Mouse (Mus musculus) Patski (cell line): Measurements from ENCODE around the gene Ripor1. TPM values are rescaled to one million over a fixed set of nuclear protein-coding genes. Genes with fewer than 3 reads are reported as not detected.

Experiments
- ATAC-seq: fragments of 100-300 bp; one replicate; pipeline ENCODE4 v1.8.0; 2021
- CTCF ChIA-PET: fragments of 350-600 bp; sonication (Branson Sonifier 250); formaldehyde crosslinking; loops from one replicate; lab custom pipeline; 2022; ENCODE audit warnings: inconsistent platforms; lab: Charles Lee
- POLR2A ChIA-PET: fragments of 350-600 bp; sonication (Branson Sonifier 250); formaldehyde crosslinking; loops from one replicate; lab custom pipeline; 2022; ENCODE audit warnings: antibody characterized with exemption, inconsistent platforms; lab: Charles Lee
- DNase-seq: peaks from one replicate; pipeline ENCODE4 v3.0.0-alpha.2; 2011; ENCODE audit warnings: low read depth, low spot score
- H3K27me3 ChIP-seq: fragments of 371-371 bp; one replicate; pipeline ENCODE4 v1.5.1; 2021
- CTCF ChIP-seq: fragments of 100-300 bp; IDR thresholded peaks from one replicate; pipeline ENCODE4 v1.5.1; 2021
- in situ Hi-C: fragments of 300-500 bp; cut with MboI; formaldehyde crosslinking; loops from 3 replicates; pipeline ENCODE4 v1.11.1; 2018; ENCODE audit warnings: low pct_unique_long_range_greater_than_20kb, mixed read lengths
- polyA plus RNA-seq: library from polyadenylated mRNA; unstranded; gene quantifications from one replicate; pipeline ENCODE4 v1.2.3, GENCODE M21; 2021

Gene Ripor1
- polyA plus RNA-seq, 1 experiment from 2014 or later, result 84.2 TPM

- in situ Hi-C loops, result no loop called here
- peak; percentile 18 for ATAC-seq
- DNase-seq, result no peak
- no peak for TF ChIP-seq CTCF
- ChIA-PET CTCF (interaction anchor here (0.9 to 4.9 kb wide), 6 partner anchors 9 to 30 kb away, joined by 3 to 25 read pairs (median 6); no protein-coding TSS in a partner anchor), POLR2A (interaction anchor here (0.9 to 2.2 kb wide), 4 partner anchors 9 to 95 kb away, joined by 3 to 10 read pairs (median 6); partner anchors contain the start of genes Acd and Pard6a)
- H3K27me3 ChIP-seq, result no peaks in the 10 kb centered on the region
Observed at GRCm38 (mm10) chr8:105605491-105606188, 585 bp downstream of the Ripor1 start.

GRCm38 (mm10) chr8:105606189-105607023 is 1.4 kb downstream of the Ripor1 start:
- DNase-seq (no peak), ATAC-seq (peak; percentile 68)
- no peak for TF ChIP-seq CTCF
- in situ Hi-C loops, result no loop called here
- ChIA-PET CTCF (interaction anchor here (0.7 to 4.9 kb wide), 8 partner anchors 10 to 40 kb away, joined by 3 to 25 read pairs (median 6); no protein-coding TSS in a partner anchor), POLR2A (interaction anchor here (0.9 to 2.2 kb wide), 6 partner anchors 10 to 94 kb away, joined by 3 to 10 read pairs (median 5); partner anchors contain the start of genes Acd and Pard6a)
- H3K27me3 ChIP-seq, result no peaks in the 10 kb centered on the region

- ChIA-PET CTCF (interaction anchor here (0.7 to 4.9 kb wide), 7 partner anchors 9 to 41 kb away, joined by 3 to 25 read pairs (median 4); no protein-coding TSS in a partner anchor), POLR2A (interaction anchor here (0.6 to 2.0 kb wide), 5 partner anchors 10 to 94 kb away, joined by 3 to 8 read pairs (median 5); partner anchors contain the start of genes Acd and Pard6a)
- ATAC-seq, result no peak
- DNase-seq, result no peak
- no peak for TF ChIP-seq CTCF
- H3K27me3 ChIP-seq, result no peaks in the 10 kb centered on the region
- in situ Hi-C loops, result no loop called here
Observed at GRCm38 (mm10) chr8:105607062-105607461, 2.0 kb downstream of the Ripor1 start.

- DNase-seq (no peak), ATAC-seq (no peak)
- in situ Hi-C loops, result no loop called here
- CTCF ChIA-PET, result interaction anchor here (1.0 to 4.9 kb wide), 12 partner anchors 9 to 237 kb away, joined by 3 to 25 read pairs (median 4); no protein-coding TSS in a partner anchor
- H3K27me3 ChIP-seq, result no peaks in the 10 kb centered on the region
- POLR2A ChIA-PET, result interaction anchor here (0.6 to 1.4 kb wide), 4 partner anchors 13 to 24 kb away, joined by 3 to 5 read pairs (median 4); no protein-coding TSS in a partner anchor
- no peak for TF ChIP-seq CTCF
Observed at GRCm38 (mm10) chr8:105607684-105608083, 2.6 kb downstream of the Ripor1 start.

GRCm38 (mm10) chr8:105609355-105609754 is 4.3 kb downstream of the Ripor1 start:
- in situ Hi-C loops, result no loop called here
- CTCF ChIA-PET, result interaction anchor here (0.9 to 4.9 kb wide), 5 partner anchors 8 to 40 kb away, joined by 3 to 25 read pairs (median 5); no protein-coding TSS in a partner anchor
- no peaks in the 10 kb centered on the region for H3K27me3 ChIP-seq
- POLR2A ChIA-PET, result interaction anchor here (0.7 to 1.4 kb wide), 2 partner anchors 14 to 18 kb away, joined by 4 read pairs; no protein-coding TSS in a partner anchor
- DNase-seq, result no peak
- ATAC-seq, result no peak
- TF ChIP-seq CTCF, result no peak

GRCm38 (mm10) chr8:105609771-105610170 is 4.7 kb downstream of the Ripor1 start:
- H3K27me3 ChIP-seq, result no peaks in the 10 kb centered on the region
- in situ Hi-C loops, result no loop called here
- ATAC-seq (no peak), DNase-seq (no peak)
- no peak for TF ChIP-seq CTCF
- CTCF ChIA-PET, result interaction anchor here (1.0 to 4.9 kb wide), 2 partner anchors 13 to 17 kb away, joined by 3 to 25 read pairs; no protein-coding TSS in a partner anchor
- POLR2A ChIA-PET, result interaction anchor here (0.5 to 0.7 kb wide), 3 partner anchors 13 to 22 kb away, joined by 3 to 5 read pairs (median 4); no protein-coding TSS in a partner anchor

GRCm38 (mm10) chr8:105611836-105612235 is 6.8 kb downstream of the Ripor1 start:
- ChIA-PET CTCF (interaction anchor here (1.6 to 2.3 kb wide), 2 partner anchors 10 to 15 kb away, joined by 5 to 7 read pairs; no protein-coding TSS in a partner anchor), POLR2A (no interaction called here)
- no peak for TF ChIP-seq CTCF
- DNase-seq (no peak), ATAC-seq (no peak)
- H3K27me3 ChIP-seq, result no peaks in the 10 kb centered on the region
- in situ Hi-C loops, result no loop called here

- no peak for TF ChIP-seq CTCF
- POLR2A ChIA-PET, result interaction anchor here (0.6 kb wide), 1 partner anchor 333 kb away, joined by 5 read pairs; no protein-coding TSS in a partner anchor
- in situ Hi-C loops, result no loop called here
- CTCF ChIA-PET, result interaction anchor here (1.6 to 2.3 kb wide), 2 partner anchors 9 to 16 kb away, joined by 5 to 7 read pairs; no protein-coding TSS in a partner anchor
- DNase-seq, result no peak
- H3K27me3 ChIP-seq, result no peaks in the 10 kb centered on the region
- ATAC-seq, result no peak
Observed at GRCm38 (mm10) chr8:105613037-105613436, 8.0 kb downstream of the Ripor1 start.

- no peak for TF ChIP-seq CTCF
- in situ Hi-C loops, result no loop called here
- POLR2A ChIA-PET, result no interaction called here
- H3K27me3 ChIP-seq, result no peaks in the 10 kb centered on the region
- ATAC-seq, result peak; percentile 17
- DNase-seq, result no peak
- CTCF ChIA-PET, result interaction anchor here (2.3 kb wide), 1 partner anchor 17 kb away, joined by 5 read pairs; no protein-coding TSS in a partner anchor
Observed at GRCm38 (mm10) chr8:105613830-105614511, 8.9 kb downstream of the Ripor1 start.
